Mouse (Mus musculus): ENCODE measurements around the gene Colec11. TPM values are rescaled to one million over a fixed set of nuclear protein-coding genes. Genes with fewer than 3 reads are reported as not detected.

The Colec11 gene
- polyA plus RNA-seq, 1 experiment from 2014 or later, result 4.4 TPM

DNA sequence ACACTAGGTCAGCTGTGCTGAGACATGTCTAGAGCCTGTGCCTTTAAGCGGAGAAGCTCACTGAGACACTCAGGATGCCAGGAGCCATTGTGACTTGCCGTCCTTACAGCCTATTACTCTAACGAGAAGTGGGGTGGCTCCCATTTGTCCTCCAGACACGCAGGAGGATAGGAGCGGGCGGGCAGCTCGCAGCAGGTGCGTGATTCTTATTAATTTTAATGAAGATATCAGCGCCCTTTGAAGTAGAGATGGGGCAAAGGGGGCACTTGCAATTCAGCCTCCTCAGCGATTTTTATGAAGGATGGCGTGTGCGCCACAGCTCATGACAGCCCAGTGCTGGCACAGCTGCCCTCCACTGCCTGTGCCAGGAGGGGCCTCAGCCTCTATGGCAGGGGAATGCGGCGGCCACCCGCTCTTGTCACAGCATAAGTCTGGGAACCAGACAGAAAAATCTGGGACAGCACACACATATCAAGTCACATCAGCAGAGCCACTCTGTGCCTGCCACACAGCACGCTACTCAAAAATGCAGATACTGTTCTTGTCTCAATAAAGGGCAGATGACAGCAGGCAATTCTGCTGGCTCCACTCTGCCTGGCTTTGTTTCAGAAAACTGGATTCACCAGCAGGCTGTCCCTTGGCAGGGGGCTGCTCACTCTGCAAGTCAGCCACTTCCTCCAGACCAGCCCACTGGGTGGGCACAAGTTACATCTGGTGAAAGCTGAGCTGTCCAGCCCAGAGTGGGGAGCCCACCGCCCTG lies 15.5 kb downstream of the Colec11 start:
- Histone ChIP-seq H3K27ac (ENCODE audit: low read length) (no peak overlapping the region), H3K4me3 (ENCODE audit: low read length) (no peak overlapping the region), H3K9ac (replicated peaks; ENCODE audit: low read length) (no peak overlapping the region), H3K36me3 (ENCODE audit: insufficient read depth, low read length) (no peaks in the 10 kb centered on the region), H3K4me2 (replicated peaks; ENCODE audit: low read depth, low read length) (no peak overlapping the region), H3K4me1 (ENCODE audit: insufficient read depth, low read length) (0 out of 2 replicates have a peak, but pooled peaks cover 2% of the 10 kb centered on the region), H3K9me3 (ENCODE audit: low read length) (no peaks in the 10 kb centered on the region), H3K27me3 (ENCODE audit: insufficient read depth, low read length) (no peaks in the 10 kb centered on the region)
- ATAC-seq (ENCODE audit: low FRiP score, low TSS enrichment), result no peak
- WGBS, result 59% methylated on average over 17 of the region's 17 CpGs

DNA sequence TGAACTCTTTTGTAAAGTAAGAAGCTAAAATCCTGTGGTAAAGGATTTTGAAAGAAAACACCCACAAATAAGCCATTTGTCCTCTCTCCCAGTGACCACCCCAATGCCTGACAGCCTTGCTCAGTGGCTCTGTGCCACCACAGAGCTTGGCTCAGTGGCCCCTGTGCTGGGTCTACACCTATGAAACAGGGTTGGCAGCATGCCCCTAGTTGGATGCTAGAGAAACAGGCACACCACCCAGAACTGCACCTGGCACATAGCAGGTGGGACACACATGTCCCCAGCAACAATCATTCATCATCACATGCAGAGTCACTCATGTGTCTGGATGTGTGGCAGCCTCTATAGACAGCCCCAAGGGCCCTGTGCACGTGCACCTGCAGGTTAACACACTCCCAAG lies 19.7 kb downstream of the Colec11 start:
- no peak overlapping the region for H3K9ac ChIP-seq (replicated peaks; ENCODE audit: low read length)
- 77% methylated on average over 1 of the region's 1 CpGs for WGBS
- ATAC-seq (ENCODE audit: low FRiP score, low TSS enrichment), result no peak

DNA sequence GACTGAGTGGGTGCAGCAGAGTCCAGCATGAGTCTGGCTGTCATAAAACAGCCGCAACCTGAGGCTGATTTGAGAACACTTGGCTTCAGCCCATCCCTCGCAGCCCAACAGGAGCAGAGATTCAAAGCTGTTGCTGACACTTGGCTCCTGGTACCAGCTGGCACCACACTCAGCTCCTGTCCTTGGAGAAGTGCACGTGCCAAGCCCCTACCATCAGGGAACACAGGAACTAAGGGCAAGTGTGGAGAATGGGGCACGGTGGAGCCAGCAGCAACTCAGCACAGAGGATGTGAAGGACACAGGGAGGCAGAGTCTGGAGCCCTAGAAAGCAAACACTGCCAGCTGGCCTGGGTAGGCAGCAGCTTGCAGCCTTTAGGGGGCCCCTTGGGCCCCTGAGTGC lies 20.9 kb downstream of the Colec11 start:
- H3K4me1 ChIP-seq (ENCODE audit: insufficient read depth, low read length), result no peaks in the 10 kb centered on the region
- H3K4me2 ChIP-seq (replicated peaks; ENCODE audit: low read depth, low read length), result no peak overlapping the region
- H3K27ac ChIP-seq (ENCODE audit: low read length), result no peak overlapping the region
- no peaks in the 10 kb centered on the region for H3K27me3 ChIP-seq (ENCODE audit: insufficient read depth, low read length)
- no peak overlapping the region for H3K4me3 ChIP-seq (ENCODE audit: low read length)
- H3K9ac ChIP-seq (replicated peaks; ENCODE audit: low read length), result no peak overlapping the region
- no peak for ATAC-seq (ENCODE audit: low FRiP score, low TSS enrichment)
- H3K9me3 ChIP-seq (ENCODE audit: low read length), result no peaks in the 10 kb centered on the region
- 15% methylated on average over 4 of the region's 4 CpGs for WGBS
- H3K36me3 ChIP-seq (ENCODE audit: insufficient read depth, low read length), result no peaks in the 10 kb centered on the region

More for the DNA sequence above, 19.7 kb downstream of the Colec11 start:
- H3K4me1 ChIP-seq (ENCODE audit: insufficient read depth, low read length), result 0 out of 2 replicates have a peak, but pooled peaks cover 2% of the 10 kb centered on the region
- H3K9me3 ChIP-seq (ENCODE audit: low read length), result no peaks in the 10 kb centered on the region
- H3K4me3 ChIP-seq (ENCODE audit: low read length), result no peak overlapping the region
- H3K27me3 ChIP-seq (ENCODE audit: insufficient read depth, low read length), result no peaks in the 10 kb centered on the region
- H3K27ac ChIP-seq (ENCODE audit: low read length), result no peak overlapping the region
- H3K4me2 ChIP-seq (replicated peaks; ENCODE audit: low read depth, low read length), result no peak overlapping the region
- H3K36me3 ChIP-seq (ENCODE audit: insufficient read depth, low read length), result no peaks in the 10 kb centered on the region

DNA sequence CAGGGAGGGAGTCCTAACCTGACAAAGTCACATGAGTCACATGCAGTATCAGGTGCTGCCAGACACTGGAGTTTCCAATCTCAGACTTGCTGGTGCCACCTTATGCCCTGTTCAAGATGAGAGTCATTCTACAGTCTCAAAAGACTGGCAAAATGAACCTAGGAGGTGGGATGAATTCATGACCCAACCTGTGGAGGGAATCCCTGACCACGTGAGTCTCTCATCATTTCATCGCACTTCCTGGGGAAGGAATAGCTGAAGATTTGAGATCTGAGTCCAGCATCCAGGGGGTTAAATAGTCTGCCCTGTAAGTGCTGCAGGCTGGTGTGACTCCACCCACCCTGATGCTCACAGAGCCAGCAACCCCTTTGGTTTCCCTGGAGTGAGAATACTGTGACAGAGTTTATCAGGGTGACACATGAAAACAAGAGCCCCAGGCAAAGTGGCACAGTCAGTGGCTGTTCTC lies 24.6 kb downstream of the Colec11 start:
- H3K4me3 ChIP-seq (ENCODE audit: low read length), result no peak overlapping the region
- 39% methylated on average over 2 of the region's 2 CpGs for WGBS

DNA sequence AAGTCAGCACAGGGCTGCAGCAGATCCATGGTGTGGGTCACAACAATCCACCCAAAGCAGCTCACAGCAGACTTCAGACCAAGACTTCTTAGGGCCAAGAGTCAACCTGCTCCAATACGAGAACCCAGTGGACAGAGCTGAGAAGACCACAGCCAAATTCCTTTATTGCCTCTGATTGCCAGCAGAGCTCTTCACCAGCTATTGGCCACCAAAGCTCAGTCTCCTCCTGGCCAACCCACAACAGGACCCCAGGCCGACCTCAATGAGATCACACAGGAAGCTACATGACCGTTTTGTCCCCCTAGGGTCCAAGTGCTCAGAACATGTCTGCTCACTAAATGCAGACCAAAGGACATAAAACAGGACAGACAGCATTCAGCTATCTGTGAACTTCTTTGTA lies 25.1 kb downstream of the Colec11 start:
- no peaks in the 10 kb centered on the region for H3K27me3 ChIP-seq (ENCODE audit: insufficient read depth, low read length)
- no peak for ATAC-seq (ENCODE audit: low FRiP score, low TSS enrichment)
- no peak overlapping the region for H3K4me2 ChIP-seq (replicated peaks; ENCODE audit: low read depth, low read length)
- no peak overlapping the region for H3K4me3 ChIP-seq (ENCODE audit: low read length)
- H3K9ac ChIP-seq (replicated peaks; ENCODE audit: low read length), result no peak overlapping the region
- no peaks in the 10 kb centered on the region for H3K9me3 ChIP-seq (ENCODE audit: low read length)
- WGBS, result 40% methylated on average over 3 of the region's 3 CpGs
- no peak overlapping the region for H3K27ac ChIP-seq (ENCODE audit: low read length)
- H3K36me3 ChIP-seq (ENCODE audit: insufficient read depth, low read length), result no peaks in the 10 kb centered on the region
- no peaks in the 10 kb centered on the region for H3K4me1 ChIP-seq (ENCODE audit: insufficient read depth, low read length)

More for the DNA sequence above, 24.6 kb downstream of the Colec11 start:
- Histone ChIP-seq H3K9ac (replicated peaks; ENCODE audit: low read length) (no peak overlapping the region), H3K27me3 (ENCODE audit: insufficient read depth, low read length) (no peaks in the 10 kb centered on the region), H3K36me3 (ENCODE audit: insufficient read depth, low read length) (no peaks in the 10 kb centered on the region), H3K9me3 (ENCODE audit: low read length) (no peaks in the 10 kb centered on the region), H3K4me1 (ENCODE audit: insufficient read depth, low read length) (no peaks in the 10 kb centered on the region), H3K4me2 (replicated peaks; ENCODE audit: low read depth, low read length) (no peak overlapping the region), H3K27ac (ENCODE audit: low read length) (no peak overlapping the region)
- ATAC-seq (ENCODE audit: low FRiP score, low TSS enrichment), result no peak

DNA sequence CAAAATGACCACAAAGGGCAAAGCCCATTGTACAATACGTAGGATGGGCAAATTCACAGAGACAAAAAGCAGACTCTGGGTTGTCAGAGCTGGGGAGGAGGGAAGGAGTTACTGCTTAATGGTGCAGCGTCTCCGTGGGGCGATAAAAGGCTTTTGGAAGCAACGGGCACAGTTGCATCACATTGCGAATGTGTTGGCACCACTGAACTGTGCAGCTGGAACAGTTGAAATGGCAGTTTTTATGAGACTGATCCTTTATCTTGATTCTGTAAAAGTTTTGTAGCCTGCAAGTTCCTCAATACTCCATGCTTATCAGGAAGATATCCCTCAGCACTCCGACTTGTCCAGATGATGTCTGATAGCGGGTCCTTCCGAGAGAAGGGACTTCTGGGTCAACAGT lies 25.5 kb downstream of the Colec11 start:
- no peaks in the 10 kb centered on the region for H3K9me3 ChIP-seq (ENCODE audit: low read length)
- H3K4me3 ChIP-seq (ENCODE audit: low read length), result no peak overlapping the region
- H3K27ac ChIP-seq (ENCODE audit: low read length), result no peak overlapping the region
- 57% methylated on average over 9 of the region's 9 CpGs for WGBS
- no peak for ATAC-seq (ENCODE audit: low FRiP score, low TSS enrichment)
- H3K36me3 ChIP-seq (ENCODE audit: insufficient read depth, low read length), result no peaks in the 10 kb centered on the region
- H3K9ac ChIP-seq (replicated peaks; ENCODE audit: low read length), result no peak overlapping the region
- no peak overlapping the region for H3K4me2 ChIP-seq (replicated peaks; ENCODE audit: low read depth, low read length)
- no peaks in the 10 kb centered on the region for H3K27me3 ChIP-seq (ENCODE audit: insufficient read depth, low read length)
- H3K4me1 ChIP-seq (ENCODE audit: insufficient read depth, low read length), result no peaks in the 10 kb centered on the region

DNA sequence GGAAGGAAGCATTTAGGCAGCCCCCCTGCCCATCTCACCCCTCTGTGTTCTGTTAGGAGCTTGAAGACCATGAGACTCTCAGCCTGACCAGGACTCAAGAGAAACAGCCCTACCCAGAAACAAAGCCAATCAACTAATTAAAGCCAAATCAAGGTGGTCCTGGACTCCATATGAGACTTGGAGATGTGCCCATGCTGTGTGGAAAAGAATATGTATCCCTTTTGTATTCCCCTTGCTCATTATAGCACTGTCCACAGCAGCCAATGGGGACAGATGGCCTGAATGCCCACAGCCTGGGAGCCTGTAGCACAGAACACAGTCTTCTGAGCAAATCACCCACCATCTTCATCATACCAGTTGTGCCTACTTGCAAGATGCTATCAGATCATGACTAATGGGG lies 26.3 kb downstream of the Colec11 start:
- Histone ChIP-seq H3K27me3 (ENCODE audit: insufficient read depth, low read length) (no peaks in the 10 kb centered on the region), H3K9ac (replicated peaks; ENCODE audit: low read length) (no peak overlapping the region), H3K36me3 (ENCODE audit: insufficient read depth, low read length) (no peaks in the 10 kb centered on the region), H3K9me3 (ENCODE audit: low read length) (no peaks in the 10 kb centered on the region), H3K4me2 (replicated peaks; ENCODE audit: low read depth, low read length) (no peak overlapping the region), H3K4me3 (ENCODE audit: low read length) (no peak overlapping the region), H3K4me1 (ENCODE audit: insufficient read depth, low read length) (no peaks in the 10 kb centered on the region), H3K27ac (ENCODE audit: low read length) (no peak overlapping the region)
- no peak for ATAC-seq (ENCODE audit: low FRiP score, low TSS enrichment)

DNA sequence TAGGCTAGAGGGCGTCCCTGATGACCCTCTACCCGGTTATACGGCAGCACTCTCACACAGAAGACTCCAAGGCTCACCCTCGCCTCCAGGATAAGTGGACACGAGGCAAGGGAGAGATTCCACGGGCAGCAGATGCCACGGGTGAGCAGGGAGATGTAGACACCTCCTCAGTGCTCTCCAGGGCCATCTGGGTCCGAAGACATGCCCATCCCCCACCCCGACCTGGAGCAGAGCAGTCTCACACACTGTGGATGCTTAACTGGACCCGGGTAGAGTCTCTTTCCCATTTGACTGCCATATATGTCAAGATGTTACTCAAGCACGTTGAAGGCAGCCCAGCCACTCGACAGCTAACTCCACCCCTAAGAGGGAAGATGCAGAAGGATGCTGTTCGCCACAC lies 32.7 kb downstream of the Colec11 start:
- Histone ChIP-seq H3K9ac (replicated peaks; ENCODE audit: low read length) (no peak overlapping the region), H3K27ac (ENCODE audit: low read length) (no peak overlapping the region), H3K27me3 (ENCODE audit: insufficient read depth, low read length) (no peaks in the 10 kb centered on the region), H3K4me2 (replicated peaks; ENCODE audit: low read depth, low read length) (no peak overlapping the region), H3K4me3 (ENCODE audit: low read length) (no peak overlapping the region), H3K36me3 (ENCODE audit: insufficient read depth, low read length) (no peaks in the 10 kb centered on the region), H3K4me1 (ENCODE audit: insufficient read depth, low read length) (peaks cover 12% of the 10 kb centered on the region), H3K9me3 (ENCODE audit: low read length) (no peaks in the 10 kb centered on the region)
- 42% methylated on average over 13 of the region's 13 CpGs for WGBS
- ATAC-seq (ENCODE audit: low FRiP score, low TSS enrichment), result peak; percentile 24; the same call in 1 of the 2 replicates

DNA sequence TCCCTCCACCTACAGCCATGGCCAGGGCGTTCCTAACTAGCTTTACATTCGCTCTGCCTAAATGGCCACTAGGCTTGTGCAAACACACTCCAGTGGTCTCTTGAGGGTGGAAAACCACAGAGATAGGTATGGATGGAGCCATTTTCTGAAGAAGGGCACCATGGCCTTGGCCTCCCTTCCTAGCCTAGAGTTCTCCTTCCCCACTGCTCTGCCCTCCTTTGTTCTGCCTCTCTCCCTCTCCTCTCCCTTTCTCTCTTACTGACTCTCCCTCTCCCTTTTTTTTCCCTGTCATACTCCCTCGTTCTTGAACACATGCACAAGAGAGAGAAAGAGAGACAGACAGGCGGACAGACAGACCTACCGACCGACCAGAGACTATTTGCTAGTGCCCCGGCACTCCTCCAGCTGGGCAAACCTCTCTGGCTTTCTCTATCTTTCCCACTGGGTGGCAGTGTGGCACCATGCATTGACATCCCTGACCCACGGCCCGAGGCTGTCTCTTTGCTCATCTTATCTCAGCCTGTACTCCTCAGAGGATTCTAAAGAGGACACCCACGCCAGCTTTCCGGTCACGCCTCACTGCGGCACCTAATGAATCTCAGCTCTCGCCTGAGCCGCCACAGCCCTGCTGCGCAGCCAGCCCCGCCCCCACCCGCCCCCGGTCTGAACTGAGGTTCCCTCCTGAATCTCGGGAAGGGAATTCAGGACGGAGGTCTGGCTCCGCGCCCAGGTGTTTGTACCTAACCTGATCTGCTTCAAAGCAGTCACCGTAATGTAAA lies 33.9 kb downstream of the Colec11 start:
- peak; percentile 97 for ATAC-seq (ENCODE audit: low FRiP score, low TSS enrichment)
- Histone ChIP-seq H3K4me2 (replicated peaks; ENCODE audit: low read depth, low read length) (peak overlapping the region; percentile 63), H3K9ac (replicated peaks; ENCODE audit: low read length) (peak overlapping the region; percentile 43; the same call in 1 of the 2 replicates), H3K27ac (ENCODE audit: low read length) (no peak overlapping the region), H3K4me1 (ENCODE audit: insufficient read depth, low read length) (peaks cover 12% of the 10 kb centered on the region), H3K4me3 (ENCODE audit: low read length) (peak overlapping the region; percentile 46), H3K9me3 (ENCODE audit: low read length) (no peaks in the 10 kb centered on the region), H3K27me3 (ENCODE audit: insufficient read depth, low read length) (no peaks in the 10 kb centered on the region), H3K36me3 (ENCODE audit: insufficient read depth, low read length) (no peaks in the 10 kb centered on the region)
- WGBS, result 8% methylated on average over 24 of the region's 24 CpGs

DNA sequence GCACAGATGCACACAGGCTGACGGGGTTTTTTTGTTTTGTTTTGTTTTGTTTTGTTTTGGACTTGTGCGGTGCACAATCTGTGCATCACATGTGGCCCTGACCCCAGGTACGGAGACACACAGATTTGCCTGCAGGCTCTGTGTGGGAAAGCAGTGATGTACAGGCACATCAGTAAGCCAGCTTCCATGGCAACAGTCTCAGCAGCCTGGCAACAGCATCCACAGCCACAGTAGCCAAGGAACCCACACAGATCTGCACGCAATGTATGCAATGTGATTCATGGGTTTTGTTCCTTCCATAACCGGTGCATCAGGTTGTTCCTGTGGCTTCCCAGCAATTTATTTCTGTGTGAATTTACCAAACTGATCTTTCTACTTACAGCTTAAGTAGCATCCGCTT lies 35.2 kb downstream of the Colec11 start:
- no peaks in the 10 kb centered on the region for H3K27me3 ChIP-seq (ENCODE audit: insufficient read depth, low read length)
- H3K36me3 ChIP-seq (ENCODE audit: insufficient read depth, low read length), result no peaks in the 10 kb centered on the region
- H3K27ac ChIP-seq (ENCODE audit: low read length), result no peak overlapping the region
- ATAC-seq (ENCODE audit: low FRiP score, low TSS enrichment), result no peak
- H3K4me2 ChIP-seq (replicated peaks; ENCODE audit: low read depth, low read length), result no peak overlapping the region
- peaks cover 12% of the 10 kb centered on the region for H3K4me1 ChIP-seq (ENCODE audit: insufficient read depth, low read length)
- WGBS, result 77% methylated on average over 6 of the region's 6 CpGs
- no peaks in the 10 kb centered on the region for H3K9me3 ChIP-seq (ENCODE audit: low read length)
- no peak overlapping the region for H3K4me3 ChIP-seq (ENCODE audit: low read length)
- no peak overlapping the region for H3K9ac ChIP-seq (replicated peaks; ENCODE audit: low read length)
